Mouse (Mus musculus): Measurements from ENCODE around the gene Ankrd23. TPM values are rescaled to one million over a fixed set of nuclear protein-coding genes. Genes with fewer than 3 reads are reported as not detected.
A peak's percentile ranks its signal among the peaks of the same experiment; 100 is the strongest.

Ankrd23 gene
- total and polyA plus RNA-seq, 3 experiments: 2.8 to 6.1 (median 3.7) TPM

GRCm38 (mm10) chr1:36558031-36558993 lies 21.6 kb upstream of the Ankrd23 start, which contains the start of gene Sema4c:
Sema4c (minus strand) TSS chr1:36558349.
- H3K27ac ChIP-seq (ENCODE audit: insufficient read depth, low read depth): no peak within 1 kb of the TSS
- peak within 1 kb of the TSS; percentile 15 for H3K9ac ChIP-seq (ENCODE audit: insufficient read depth, low read depth)
- in situ Hi-C loops (cut with MboI; ENCODE audit: low pct_ligation_motif_present, low pct_unique_long_range_greater_than_20kb, low sequenced_read_pairs) (loop anchor here (5.0 kb wide), 1 partner anchor 74 kb away; no protein-coding TSS in a partner anchor), dilution Hi-C loops (cut with MboI; ENCODE audit: extremely low pct_ligation_motif_present, extremely low pct_unique_long_range_greater_than_20kb, low sequenced_read_pairs) (no loop called here)
- peaks cover 38% of the 10 kb centered on the region for H3K27me3 ChIP-seq (replicated peaks)
- no peak for TF ChIP-seq CHD1 (IDR thresholded peaks at IDR 0.05; ENCODE audit: low read depth, low read length)
- no peak for TF ChIP-seq ELF1 (IDR thresholded peaks at IDR 0.05; ENCODE audit: low read depth, low read length)
- no peak for TF ChIP-seq MXI1 (IDR thresholded peaks at IDR 0.05; ENCODE audit: low read depth, low read length)
- TF ChIP-seq SIN3A (IDR thresholded peaks at IDR 0.05; ENCODE audit: low read length): no peak
- TF ChIP-seq TCF12 (IDR thresholded peaks at IDR 0.05; ENCODE audit: low read depth, low read length): no peak
- peak; percentile 19; the same call in 1 of the 2 replicates for TF ChIP-seq BHLHE40 (IDR thresholded peaks at IDR 0.05; ENCODE audit: low read depth, low read length)
- no peak for TF ChIP-seq ETS1 (conservative IDR thresholded peaks at IDR 0.05; ENCODE audit: low read depth, low read length)
- TF ChIP-seq MYC (IDR thresholded peaks at IDR 0.05; ENCODE audit: low read depth, low read length): no peak
- TF ChIP-seq CTCF (conservative IDR thresholded peaks at IDR 0.05 in 1 of 2, IDR thresholded peaks at IDR 0.05 in 1 of 2; ENCODE audit: low read depth in 2 of 2, low read length in 2 of 2): no peak
- no peak for TF ChIP-seq MAX (IDR thresholded peaks at IDR 0.05; ENCODE audit: low read length)
- 0 out of 2 replicates have a peak, but pooled peaks have one; percentile 64 for TF ChIP-seq UBTF (IDR thresholded peaks at IDR 0.05; ENCODE audit: low read depth, low read length)
- no peak for TF ChIP-seq ZNF384 (IDR thresholded peaks at IDR 0.05; ENCODE audit: low read depth, low read length)
- TF ChIP-seq MEF2A (IDR thresholded peaks at IDR 0.05; ENCODE audit: borderline replicate concordance, low read depth, low read length): no peak
- no peak for TF ChIP-seq E2F4 (IDR thresholded peaks at IDR 0.05; ENCODE audit: insufficient replicate concordance, low read depth, low read length)
- TF ChIP-seq USF1 (IDR thresholded peaks at IDR 0.05; ENCODE audit: low read depth, low read length): no peak
- no peak for TF ChIP-seq MAFK (IDR thresholded peaks at IDR 0.05; ENCODE audit: insufficient replicate concordance, low read length)
- H3K4me3 ChIP-seq (replicated peaks in 1 of 3; ENCODE audit: low read depth in 2 of 3, low read length in 2 of 3, poor library complexity in 1 of 3): peak within 1 kb of the TSS; percentile 58 to 77 (median 71)
- H3K4me1 ChIP-seq (ENCODE audit: control insufficient read depth in 1 of 2, insufficient read depth in 2 of 2): peaks cover 14 to 58% of the 10 kb centered on the region in 2 experiments
- H3K9me3 ChIP-seq (replicated peaks; ENCODE audit: low read length): no peaks in the 10 kb centered on the region
- peak within 1 kb of the TSS; percentile 97 for H3K4me2 ChIP-seq (ENCODE audit: insufficient read depth, low read depth, poor library complexity, severe bottlenecking)
- no peaks in the 10 kb centered on the region for H3K79me2 ChIP-seq (replicated peaks; ENCODE audit: control insufficient read depth, extremely low read depth, insufficient read depth, poor library complexity, severe bottlenecking)
- H3K36me3 ChIP-seq (replicated peaks in 1 of 2; ENCODE audit: control insufficient read depth in 1 of 2, insufficient read depth in 1 of 2, low read length in 1 of 2): peaks cover under 1 to 3% of the 10 kb centered on the region in 2 experiments
- DNase-seq (ENCODE audit: extremely low read depth): peak; percentile 29

- peaks cover 38% of the 10 kb centered on the region for H3K27me3 ChIP-seq (replicated peaks)
- no peaks in the 10 kb centered on the region for H3K79me2 ChIP-seq (replicated peaks; ENCODE audit: control insufficient read depth, extremely low read depth, insufficient read depth, poor library complexity, severe bottlenecking)
- no peak for DNase-seq (ENCODE audit: extremely low read depth)
- no peak overlapping the region for H3K27ac ChIP-seq (ENCODE audit: insufficient read depth, low read depth)
- H3K36me3 ChIP-seq (replicated peaks in 1 of 2; ENCODE audit: control insufficient read depth in 1 of 2, insufficient read depth in 1 of 2, low read length in 1 of 2): peaks cover 5 to 10% of the 10 kb centered on the region in 2 experiments
- peaks cover 14 to 53% of the 10 kb centered on the region in 2 experiments for H3K4me1 ChIP-seq (ENCODE audit: control insufficient read depth in 1 of 2, insufficient read depth in 2 of 2)
- in situ Hi-C loops (cut with MboI; ENCODE audit: low pct_ligation_motif_present, low pct_unique_long_range_greater_than_20kb, low sequenced_read_pairs) (loop anchor here (5.0 kb wide), 1 partner anchor 75 kb away; no protein-coding TSS in a partner anchor), dilution Hi-C loops (cut with MboI; ENCODE audit: extremely low pct_ligation_motif_present, extremely low pct_unique_long_range_greater_than_20kb, low sequenced_read_pairs) (no loop called here)
- no peaks in the 10 kb centered on the region for H3K9me3 ChIP-seq (replicated peaks; ENCODE audit: low read length)
- H3K4me2 ChIP-seq (ENCODE audit: insufficient read depth, low read depth, poor library complexity, severe bottlenecking): peak overlapping the region; percentile 97
- H3K4me3 ChIP-seq (replicated peaks in 1 of 3; ENCODE audit: low read depth in 2 of 3, low read length in 2 of 3, poor library complexity in 1 of 3): peak overlapping the region; percentile 58 to 77 (median 71)
- H3K9ac ChIP-seq (ENCODE audit: insufficient read depth, low read depth): peak overlapping the region; percentile 15
- TF ChIP-seq ZNF384 (IDR thresholded peaks at IDR 0.05; ENCODE audit: low read depth, low read length): no peak
- TF ChIP-seq UBTF (IDR thresholded peaks at IDR 0.05; ENCODE audit: low read depth, low read length): peak; percentile 59; the same call in 1 of the 2 replicates
Observed at GRCm38 (mm10) chr1:36557457-36558011, 20.9 kb upstream of the Ankrd23 start.

Data from CH12.LX (cell line).